Mouse (Mus musculus) CH12F3 (cell line): ENCODE measurements around the gene Gmds.

Source experiments
- in situ Hi-C: fragments of 300-500 bp; cut with MboI; formaldehyde crosslinking; loops from 2 replicates; pipeline ENCODE4 v1.14.3; 2020; ENCODE audit warnings: low sequenced_read_pairs

Gene Gmds

GRCm38 (mm10) chr13:32167806-32168205 is 170.7 kb downstream of the Gmds start:
- in situ Hi-C loops = no loop called here

- in situ Hi-C loops = no loop called here
Measured at GRCm38 (mm10) chr13:32165581-32165980, 173.0 kb downstream of the Gmds start.

DNA sequence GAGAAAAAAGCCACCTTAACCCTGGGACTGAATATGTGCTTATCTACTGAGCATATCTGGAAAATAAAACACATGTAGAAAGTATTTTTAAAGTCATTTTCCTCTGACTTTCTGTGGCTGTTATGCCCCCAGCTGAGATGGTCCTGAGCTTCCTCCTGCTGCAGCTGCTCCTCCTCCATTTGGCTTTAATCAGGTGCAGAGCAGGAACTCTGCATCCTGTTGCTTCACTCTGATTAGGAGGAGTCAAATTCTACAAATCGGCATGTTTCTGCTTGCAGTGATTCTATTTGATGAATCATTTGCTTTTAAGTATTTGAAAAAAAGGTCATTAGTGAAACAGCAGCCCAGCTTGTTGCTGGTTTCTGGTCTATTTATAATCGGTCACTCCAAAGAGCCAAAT is 177.0 kb downstream of the Gmds start:
- in situ Hi-C loops = no loop called here

DNA sequence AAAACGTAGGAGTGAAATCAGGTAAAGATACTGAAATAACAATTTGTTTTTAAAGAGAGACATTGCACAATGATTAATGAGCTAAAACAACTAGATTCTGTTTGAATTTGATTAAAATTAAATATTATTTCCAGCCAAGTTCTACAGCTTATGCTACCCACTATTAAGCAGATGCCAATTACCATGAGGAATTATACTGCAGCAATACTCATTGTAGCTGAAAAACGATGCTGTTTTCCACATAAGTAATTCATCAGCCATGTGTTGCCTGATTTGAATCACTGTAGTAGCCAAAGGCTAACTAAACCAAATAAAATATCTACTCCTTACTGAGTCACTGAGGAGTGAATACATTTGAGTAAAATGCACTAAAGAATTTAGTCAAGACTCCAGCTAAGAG is 180.3 kb downstream of the Gmds start:
- in situ Hi-C loops = no loop called here

- in situ Hi-C loops = no loop called here
Measured at GRCm38 (mm10) chr13:32145916-32146315, 192.6 kb downstream of the Gmds start.

DNA sequence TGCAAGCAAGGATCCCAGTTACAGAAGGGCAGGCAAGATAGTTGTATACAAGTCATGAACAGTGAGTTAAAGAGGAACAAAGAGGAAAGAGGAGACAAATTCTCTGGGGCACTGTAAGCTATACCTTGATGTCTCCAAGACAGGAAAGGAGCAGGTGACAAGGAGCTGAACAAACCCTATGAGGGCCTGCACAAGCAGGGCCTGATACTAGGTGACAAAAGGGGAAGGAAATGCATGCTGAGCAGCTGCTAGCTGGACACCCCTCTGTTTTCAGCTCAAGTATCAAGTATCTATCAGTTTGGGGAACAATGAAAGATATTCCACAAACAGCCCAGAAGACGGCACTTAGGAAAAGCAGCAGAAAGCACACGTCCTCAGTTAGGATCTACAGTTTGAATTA is 193.4 kb downstream of the Gmds start:
- in situ Hi-C loops = no loop called here

GRCm38 (mm10) chr13:32143651-32144050 is 194.9 kb downstream of the Gmds start:
- in situ Hi-C loops = no loop called here

DNA sequence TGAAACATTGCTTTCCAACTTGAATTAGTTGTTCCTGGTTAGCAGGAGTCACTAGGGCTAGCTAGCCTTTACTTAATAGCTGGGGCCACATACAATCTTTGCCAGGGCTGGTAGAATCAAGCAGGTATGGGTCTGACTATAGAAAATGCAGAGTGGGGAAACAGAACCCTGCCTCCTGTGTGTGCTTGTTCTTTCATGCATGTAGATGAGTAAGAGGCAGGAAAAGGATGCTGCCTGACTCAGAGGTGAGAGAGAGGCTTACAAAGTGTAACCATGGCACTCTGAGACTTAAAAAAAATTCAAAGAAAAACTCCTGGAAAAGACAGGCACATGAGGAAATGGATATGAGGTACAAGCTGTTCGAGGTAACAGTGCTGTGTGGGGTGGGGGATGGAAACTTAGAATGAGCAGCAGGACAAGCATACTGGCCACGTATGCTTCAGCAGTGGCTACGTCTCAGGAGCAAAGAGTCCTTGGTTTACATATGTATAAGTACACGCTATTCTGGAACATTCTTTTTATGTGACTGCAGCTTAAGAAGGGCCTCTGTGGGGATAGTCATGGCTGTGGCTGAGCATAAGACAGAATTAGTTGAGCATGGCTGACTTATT is 203.8 kb downstream of the Gmds start:
- in situ Hi-C loops = no loop called here

GRCm38 (mm10) chr13:32129970-32130369 is 208.6 kb downstream of the Gmds start:
- in situ Hi-C loops = no loop called here

DNA sequence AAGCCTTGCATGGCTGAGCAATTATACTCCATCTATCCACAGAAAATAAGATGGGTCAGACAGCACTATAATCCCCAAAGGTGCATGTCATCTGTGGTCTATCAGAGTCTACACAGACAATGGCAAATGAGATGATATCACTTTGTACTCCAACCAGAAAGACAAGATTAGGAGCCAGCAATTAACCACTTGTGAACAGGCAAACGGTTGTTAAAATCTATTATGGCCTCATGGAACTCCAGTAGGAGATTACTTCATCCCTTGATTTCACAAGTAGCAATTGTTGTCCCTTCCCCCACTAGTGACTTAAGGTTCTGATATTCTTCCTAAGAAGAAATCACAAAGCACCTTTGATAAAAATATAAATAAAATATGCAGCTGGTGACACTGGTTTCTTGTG is 220.2 kb downstream of the Gmds start:
- in situ Hi-C loops = no loop called here

- in situ Hi-C loops = no loop called here
Measured at GRCm38 (mm10) chr13:32115468-32115867, 223.1 kb downstream of the Gmds start.

DNA sequence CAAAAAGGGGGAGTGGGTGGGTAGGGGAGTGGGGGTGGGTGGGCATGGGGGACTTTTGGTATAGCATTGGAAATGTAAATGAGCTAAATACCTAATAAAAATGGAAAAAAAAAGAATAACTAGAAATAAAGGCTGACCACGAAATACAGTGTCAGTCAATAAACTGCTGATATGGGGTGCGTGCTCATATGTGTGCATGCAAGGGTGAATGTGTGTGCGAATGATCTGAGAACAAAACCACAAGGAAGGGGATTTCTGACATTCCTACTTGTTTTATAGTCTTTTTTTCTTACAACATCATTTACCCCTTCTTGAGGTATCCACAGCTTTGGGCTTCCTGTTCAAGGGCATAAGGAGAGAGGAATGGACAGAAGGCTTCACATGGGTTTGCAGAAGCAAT is 224.7 kb downstream of the Gmds start:
- in situ Hi-C loops = no loop called here

- in situ Hi-C loops = no loop called here
Measured at GRCm38 (mm10) chr13:32088303-32088977, 250.1 kb downstream of the Gmds start.

- in situ Hi-C loops = no loop called here
Measured at GRCm38 (mm10) chr13:32080520-32081249, 257.9 kb downstream of the Gmds start.

- in situ Hi-C loops = no loop called here
Measured at GRCm38 (mm10) chr13:32073630-32074029, 264.9 kb downstream of the Gmds start.

- in situ Hi-C loops = no loop called here
Measured at GRCm38 (mm10) chr13:32055321-32055720, 283.2 kb downstream of the Gmds start.

DNA sequence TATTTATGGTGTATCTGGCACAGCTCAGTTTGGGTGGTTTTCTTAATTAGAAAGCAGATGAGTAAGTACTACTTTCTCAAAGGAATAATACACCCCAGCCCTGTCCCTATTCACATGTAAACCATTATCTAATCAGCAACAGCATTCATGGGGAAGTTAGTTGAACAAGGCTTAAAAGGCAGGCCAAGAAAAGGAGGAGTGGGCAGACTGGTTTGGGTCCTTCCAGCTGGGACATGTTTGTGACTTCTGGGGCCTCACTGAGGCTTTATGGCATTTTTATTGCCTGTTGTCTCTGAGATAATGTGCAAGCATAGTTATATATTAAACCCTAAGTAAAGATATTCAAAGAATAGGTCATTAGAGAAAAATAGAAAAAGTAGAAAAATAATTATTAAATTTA is 285.0 kb downstream of the Gmds start:
- in situ Hi-C loops = no loop called here

DNA sequence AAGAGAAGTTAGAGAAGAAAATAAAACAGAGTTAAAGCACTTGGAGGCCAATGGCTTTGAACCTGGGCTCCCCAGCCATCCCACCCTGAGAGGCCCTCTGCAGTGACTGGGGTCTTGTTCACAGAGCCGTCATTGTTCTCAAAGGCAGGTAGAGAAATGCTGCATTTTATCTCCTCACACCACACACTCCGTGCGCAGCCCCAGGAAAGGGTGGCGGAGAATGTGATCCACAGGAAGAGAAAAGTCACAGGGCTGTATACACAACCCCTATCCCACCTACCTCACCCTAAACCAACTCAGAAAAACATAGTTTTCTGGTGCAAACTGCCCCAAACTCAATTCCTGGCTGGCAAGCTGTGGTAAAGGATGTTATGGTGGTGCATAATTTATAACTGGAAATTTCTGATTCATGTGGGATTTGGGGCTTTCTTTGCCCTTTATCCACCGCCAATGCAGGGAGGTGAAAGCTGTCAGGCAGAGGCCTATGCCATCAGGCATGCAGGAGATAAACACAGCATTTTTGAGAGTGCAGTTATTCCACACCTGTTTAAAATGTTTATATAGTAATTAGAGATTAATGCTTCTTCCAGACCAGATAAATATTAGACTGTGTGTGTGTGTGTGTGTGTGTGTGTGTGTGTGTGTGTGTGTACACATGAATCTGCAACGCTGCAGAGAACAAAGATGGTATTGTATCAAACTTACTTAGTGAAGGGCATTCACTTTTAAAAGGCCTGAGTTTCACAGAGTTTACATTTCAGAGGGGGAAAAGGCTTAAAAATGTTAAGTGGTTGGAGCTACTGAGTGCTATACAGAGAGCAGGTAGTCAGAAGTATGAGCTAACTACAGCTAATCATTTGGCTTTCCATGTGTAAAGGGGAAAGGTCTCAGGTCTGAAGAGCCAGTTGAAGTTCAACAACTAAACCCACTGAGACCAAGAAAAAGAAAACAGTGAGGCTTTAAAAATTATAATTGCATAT is 290.3 kb downstream of the Gmds start:
- in situ Hi-C loops = no loop called here

GRCm38 (mm10) chr13:32046961-32047360 is 291.6 kb downstream of the Gmds start:
- in situ Hi-C loops = no loop called here

- in situ Hi-C loops = no loop called here
Measured at GRCm38 (mm10) chr13:32042748-32043147, 295.8 kb downstream of the Gmds start.

- in situ Hi-C loops = no loop called here
Measured at GRCm38 (mm10) chr13:32040822-32041221, 297.7 kb downstream of the Gmds start.
